Mouse (Mus musculus) cerebellum, adult 8-10 months (tissue): ENCODE measurements at regions not wholly inside any gene's neighbourhood (a gene's known extent, or its start where the extent isn't known, plus 50 kb on each side); places are given as distances from the start of the nearest gene placed in this dataset.

Experiments
- DNase-seq: peaks from one replicate; pipeline ENCODE4 v3.0.0; 2022

GRCm38 (mm10) chr16:25042669-25043440 is 243.8 kb upstream of the Tprg start:
- DNase-seq: no peak

- DNase-seq: no peak
Measured at GRCm38 (mm10) chr16:25044637-25045036, 242.0 kb upstream of the Tprg start.

GRCm38 (mm10) chr16:25047726-25048125 is 238.9 kb upstream of the Tprg start:
- no peak for DNase-seq

- no peak for DNase-seq
Measured at GRCm38 (mm10) chr16:25049928-25050510, 236.6 kb upstream of the Tprg start.

- no peak for DNase-seq
Measured at GRCm38 (mm10) chr16:25051044-25051443, 235.6 kb upstream of the Tprg start.

GRCm38 (mm10) chr16:25052428-25052827 is 234.2 kb upstream of the Tprg start:
- DNase-seq: no peak

GRCm38 (mm10) chr16:25052917-25053343 is 233.7 kb upstream of the Tprg start:
- DNase-seq: no peak

- no peak for DNase-seq
Measured at GRCm38 (mm10) chr16:25054304-25054703, 232.3 kb upstream of the Tprg start.

GRCm38 (mm10) chr16:25055376-25055775 is 231.2 kb upstream of the Tprg start:
- DNase-seq: no peak

- peak; percentile 26 for DNase-seq
Measured at GRCm38 (mm10) chr16:25058051-25058747, 228.4 kb upstream of the Tprg start.

- peak; percentile 99 for DNase-seq
Measured at GRCm38 (mm10) chr16:25058812-25059501, 227.7 kb upstream of the Tprg start.

GRCm38 (mm10) chr16:25059504-25059992 is 227.1 kb upstream of the Tprg start:
- DNase-seq: no peak

- no peak for DNase-seq
Measured at GRCm38 (mm10) chr16:25060266-25060665, 226.4 kb upstream of the Tprg start.

- no peak for DNase-seq
Measured at GRCm38 (mm10) chr16:25061631-25062030, 225.0 kb upstream of the Tprg start.

- no peak for DNase-seq
Measured at GRCm38 (mm10) chr16:25063981-25064380, 222.6 kb upstream of the Tprg start.

GRCm38 (mm10) chr16:25064538-25064937 is 222.1 kb upstream of the Tprg start:
- DNase-seq: peak; percentile 92

GRCm38 (mm10) chr16:25066822-25067221 is 219.8 kb upstream of the Tprg start:
- DNase-seq: no peak

- no peak for DNase-seq
Measured at GRCm38 (mm10) chr16:25067276-25068249, 219.1 kb upstream of the Tprg start.

GRCm38 (mm10) chr16:25080811-25081210 is 205.8 kb upstream of the Tprg start:
- DNase-seq: no peak

- DNase-seq: no peak
Measured at GRCm38 (mm10) chr16:25083729-25084128, 202.9 kb upstream of the Tprg start.

- DNase-seq: no peak
Measured at GRCm38 (mm10) chr16:25087741-25088648, 198.6 kb upstream of the Tprg start.
